Mouse (Mus musculus) CH12.LX (cell line): ENCODE data around the gene Npr1. TPM values are rescaled to one million over a fixed set of nuclear protein-coding genes. Genes with fewer than 3 reads are reported as not detected.

Experiments
- DNase-seq: peaks from one replicate; pipeline ENCODE4 v3.0.0-alpha.2; 2013; ENCODE audit errors: extremely low read depth
- H3K27ac ChIP-seq: 2 replicates; pipeline ENCODE4 v1.5.1; 2012; ENCODE audit warnings: low read depth, mild to moderate bottlenecking, control low read depth, moderate library complexity; ENCODE audit not compliant: insufficient read depth
- H3K27me3 ChIP-seq: replicated peaks from 2 replicates; pipeline ENCODE3; 2012; ENCODE audit warnings: inconsistent platforms
- H3K36me3 ChIP-seq, 2 experiments: replicated peaks in 1 of 2; 2 replicates each; pipeline versions ENCODE3 to v1.6.1; 2012; ENCODE audit warnings: inconsistent platforms in 1 of 2, low read length in 1 of 2, mild to moderate bottlenecking in 1 of 2, mixed read lengths in 1 of 2, moderate library complexity in 1 of 2; ENCODE audit not compliant: control insufficient read depth in 1 of 2, insufficient read depth in 1 of 2
- H3K4me1 ChIP-seq, 2 experiments: 2 replicates each; pipeline ENCODE4 v1.6.1; 2012; ENCODE audit warnings: inconsistent platforms in 1 of 2, moderate library complexity in 1 of 2; ENCODE audit not compliant: insufficient read depth in 2 of 2, control insufficient read depth in 1 of 2
- H3K4me2 ChIP-seq: 2 replicates; pipeline ENCODE4 v1.6.1; 2012; ENCODE audit warnings: low read depth, mild to moderate bottlenecking, control low read depth; ENCODE audit not compliant: poor library complexity, insufficient read depth, severe bottlenecking
- H3K4me3 ChIP-seq, 3 experiments: fragments of 150-350 bp in 1 of 3; sonication (generic) in 1 of 3; replicated peaks in 1 of 3; 2 replicates each; pipeline versions ENCODE3 to v1.5.1; 2011 to 2012; ENCODE audit warnings: low read depth in 2 of 3, low read length in 2 of 3, mild to moderate bottlenecking in 2 of 3, moderate library complexity in 2 of 3, control low read depth in 1 of 3, improper control_type of control experiment in 1 of 3, inconsistent platforms in 1 of 3, mixed read lengths in 1 of 3; ENCODE audit not compliant: poor library complexity in 1 of 3
- H3K79me2 ChIP-seq: replicated peaks from 2 replicates; pipeline ENCODE4 v1.6.1; 2012; ENCODE audit warnings: mild to moderate bottlenecking, moderate library complexity; ENCODE audit not compliant: control insufficient read depth, poor library complexity, insufficient read depth, severe bottlenecking; ENCODE audit errors: extremely low read depth
- H3K9ac ChIP-seq: 2 replicates; pipeline ENCODE4 v1.6.1; 2012; ENCODE audit warnings: low read depth, mild to moderate bottlenecking, control low read depth, moderate library complexity; ENCODE audit not compliant: insufficient read depth
- H3K9me3 ChIP-seq: replicated peaks from 2 replicates; pipeline ENCODE3; 2012; ENCODE audit warnings: low read length, inconsistent platforms, mixed read lengths
- BHLHE40 ChIP-seq: IDR thresholded peaks from 2 replicates; pipeline ENCODE4 v1.6.1; 2011; ENCODE audit warnings: mild to moderate bottlenecking, low read depth, low read length, improper control_type of control experiment
- CTCF ChIP-seq, 2 experiments: IDR thresholded peaks in 1 of 2; conservative IDR thresholded peaks in 1 of 2; 2 replicates each; pipeline ENCODE4 v1.5.1; 2011 to 2012; ENCODE audit warnings: low read depth in 2 of 2, low read length in 2 of 2, improper control_type of control experiment in 1 of 2, inconsistent platforms in 1 of 2, mild to moderate bottlenecking in 1 of 2, moderate library complexity in 1 of 2
- E2F4 ChIP-seq: IDR thresholded peaks from 2 replicates; pipeline ENCODE4 v1.6.1; 2011; ENCODE audit warnings: low read depth, low read length, improper control_type of control experiment; ENCODE audit not compliant: insufficient replicate concordance
- ELF1 ChIP-seq: IDR thresholded peaks from 2 replicates; pipeline ENCODE4 v1.6.1; 2014; ENCODE audit warnings: low read depth, mild to moderate bottlenecking, inconsistent platforms, low read length, improper control_type of control experiment
- EP300 ChIP-seq: IDR thresholded peaks from 2 replicates; pipeline ENCODE4 v1.6.1; 2011; ENCODE audit warnings: low read length, improper control_type of control experiment
- IRF4 ChIP-seq: IDR thresholded peaks from 2 replicates; pipeline ENCODE4 v1.6.1; 2014; ENCODE audit warnings: low read depth, mild to moderate bottlenecking, inconsistent platforms, low read length, improper control_type of control experiment
- JUN ChIP-seq: IDR thresholded peaks from 2 replicates; pipeline ENCODE4 v1.6.1; 2011; ENCODE audit warnings: low read depth, mild to moderate bottlenecking, low read length, improper control_type of control experiment, moderate library complexity; ENCODE audit not compliant: insufficient read depth
- JUND ChIP-seq: conservative IDR thresholded peaks from 2 replicates; pipeline ENCODE4 v1.6.1; 2011; ENCODE audit warnings: low read depth, low read length, improper control_type of control experiment
- KAT2A ChIP-seq: IDR thresholded peaks from 2 replicates; pipeline ENCODE4 v1.6.1; 2012; ENCODE audit warnings: low read length, improper control_type of control experiment, inconsistent platforms; ENCODE audit not compliant: insufficient replicate concordance
- MAZ ChIP-seq: IDR thresholded peaks from 2 replicates; pipeline ENCODE4 v1.6.1; 2012; ENCODE audit warnings: low read depth, mild to moderate bottlenecking, inconsistent platforms, low read length, improper control_type of control experiment, moderate library complexity
- MYC ChIP-seq: IDR thresholded peaks from 2 replicates; pipeline ENCODE4 v1.6.1; 2011; ENCODE audit warnings: low read depth, mild to moderate bottlenecking, improper control_type of control experiment, low read length
- NELFE ChIP-seq: IDR thresholded peaks from 2 replicates; pipeline ENCODE4 v1.6.1; 2011; ENCODE audit warnings: low read depth, low read length, improper control_type of control experiment
- PAX5 ChIP-seq: IDR thresholded peaks from 2 replicates; pipeline ENCODE4 v1.6.1; 2012; ENCODE audit warnings: low read length, inconsistent platforms, mixed read lengths
- POLR2A ChIP-seq: IDR thresholded peaks from 2 replicates; pipeline ENCODE4 v1.6.1; 2011; ENCODE audit warnings: low read depth, mild to moderate bottlenecking, improper control_type of control experiment, low read length
- POLR2AphosphoS2 ChIP-seq: IDR thresholded peaks from 2 replicates; pipeline ENCODE4 v1.6.1; 2011; ENCODE audit warnings: low read depth, low read length, improper control_type of control experiment
- RAD21 ChIP-seq: IDR thresholded peaks from 2 replicates; pipeline ENCODE4 v1.6.1; 2011; ENCODE audit warnings: low read depth, mild to moderate bottlenecking, low read length, improper control_type of control experiment, moderate library complexity
- RCOR1 ChIP-seq: conservative IDR thresholded peaks from 2 replicates; pipeline ENCODE4 v1.6.1; 2012; ENCODE audit warnings: low read depth, mild to moderate bottlenecking, inconsistent platforms, low read length, improper control_type of control experiment
- SMC3 ChIP-seq: IDR thresholded peaks from 2 replicates; pipeline ENCODE4 v1.6.1; 2011; ENCODE audit warnings: low read depth, low read length, improper control_type of control experiment
- UBTF ChIP-seq: IDR thresholded peaks from 2 replicates; pipeline ENCODE4 v1.6.1; 2012; ENCODE audit warnings: low read depth, mild to moderate bottlenecking, inconsistent platforms, low read length, improper control_type of control experiment, moderate library complexity
- ZKSCAN1 ChIP-seq: IDR thresholded peaks from 2 replicates; pipeline ENCODE4 v1.6.1; 2012; ENCODE audit warnings: low read depth, inconsistent platforms, low read length, improper control_type of control experiment, borderline replicate concordance
- ZMIZ1 ChIP-seq: IDR thresholded peaks from 2 replicates; pipeline ENCODE4 v1.6.1; 2012; ENCODE audit warnings: low read depth, mild to moderate bottlenecking, inconsistent platforms, low read length, improper control_type of control experiment
- dilution Hi-C: fragments of 300-500 bp; cut with MboI; formaldehyde crosslinking; loops from 2 replicates; pipeline ENCODE4 v1.14.3; 2020; ENCODE audit warnings: low sequenced_read_pairs; ENCODE audit not compliant: extremely low pct_unique_long_range_greater_than_20kb, extremely low pct_ligation_motif_present
- in situ Hi-C: fragments of 300-500 bp; cut with MboI; formaldehyde crosslinking; loops from 3 replicates; pipeline ENCODE4 v1.14.3; 2019; ENCODE audit warnings: low sequenced_read_pairs, low pct_ligation_motif_present, low pct_unique_long_range_greater_than_20kb, mixed read lengths
- polyA plus RNA-seq: library from polyadenylated mRNA; unstranded; fragments of >175 nt; gene quantifications from 2 replicates; pipeline ENCODE4 v1.2.1, GENCODE M21; 2012; ENCODE audit warnings: low read depth; ENCODE audit not compliant: insufficient read length
- total RNA-seq, 2 experiments: library from RNA; depleted of rRNA; stranded (reverse); fragments of 300-350 nt in 1 of 2; fragments of >200 nt in 1 of 2; gene quantifications; 2 replicates each; pipeline ENCODE4 v1.2.3; 2012 to 2014

Gene Npr1
- total and polyA plus RNA-seq, 3 experiments, result 0.13 TPM; not detected in 2

GRCm38 (mm10) chr3:90465081-90465685 lies 483 bp downstream of the Npr1 start:
- Histone ChIP-seq H3K27me3 (peaks cover 25% of the 10 kb centered on the region), H3K9me3 (peaks cover 11% of the 10 kb centered on the region), H3K79me2 (no peaks in the 10 kb centered on the region), H3K4me1 (peaks cover 4 to 7% of the 10 kb centered on the region in 2 experiments; a peak in 2 of 4 replicates), H3K4me2 (peak overlapping the region; percentile 98; the same call in 1 of the 2 replicates), H3K9ac (no peak overlapping the region), H3K4me3 (peak overlapping the region in 1 of 3 experiments; percentile 8), H3K27ac (no peak overlapping the region; the same call in 1 of the 2 replicates), H3K36me3 (no peaks in the 10 kb centered on the region)
- dilution Hi-C loops (no loop called here), in situ Hi-C loops (loop anchor here (5.0 kb wide), 1 partner anchor 48 kb away; no protein-coding TSS in a partner anchor)
- no peak for DNase-seq
- TF ChIP-seq POLR2AphosphoS2, result no peak
- TF ChIP-seq MYC, result no peak
- TF ChIP-seq IRF4, result no peak
- no peak for TF ChIP-seq UBTF
- TF ChIP-seq JUN, result no peak
- no peak for TF ChIP-seq RAD21
- TF ChIP-seq E2F4, result no peak
- TF ChIP-seq JUND, result no peak
- TF ChIP-seq POLR2A, result no peak

- no peak overlapping the region for H3K27ac ChIP-seq
- no peak overlapping the region for H3K4me3 ChIP-seq
- dilution Hi-C loops, result no loop called here
- H3K9ac ChIP-seq, result no peak overlapping the region
- TF ChIP-seq ZKSCAN1, result no peak
- no peak for TF ChIP-seq CTCF (conservative IDR thresholded peaks at IDR 0.05 in 1 of 2, IDR thresholded peaks at IDR 0.05 in 1 of 2; ENCODE audit: low read depth in 2 of 2, low read length in 2 of 2)
- TF ChIP-seq PAX5, result no peak
- TF ChIP-seq EP300, result no peak
- no peak for TF ChIP-seq IRF4
- no peak for TF ChIP-seq SMC3
- TF ChIP-seq NELFE, result no peak
- TF ChIP-seq KAT2A, result no peak
- TF ChIP-seq ZMIZ1, result no peak
- no peak for TF ChIP-seq E2F4
- TF ChIP-seq JUND, result no peak
- TF ChIP-seq BHLHE40, result no peak
- no peak for TF ChIP-seq RCOR1
- TF ChIP-seq ELF1, result no peak
- no peak for TF ChIP-seq RAD21
- TF ChIP-seq UBTF, result no peak
- no peak for TF ChIP-seq MYC
- no peak for TF ChIP-seq POLR2A
- TF ChIP-seq MAZ, result no peak
- no peak for DNase-seq
- peaks cover 11% of the 10 kb centered on the region for H3K9me3 ChIP-seq
- no peaks in the 10 kb centered on the region for H3K36me3 ChIP-seq
- no peak overlapping the region for H3K4me2 ChIP-seq
- H3K27me3 ChIP-seq, result peaks cover 25% of the 10 kb centered on the region
- peaks cover 4 to 7% of the 10 kb centered on the region in 2 experiments; a peak in 2 of 4 replicates for H3K4me1 ChIP-seq
- in situ Hi-C loops, result loop anchor here (5.0 kb wide), 1 partner anchor 47 kb away; no protein-coding TSS in a partner anchor
- H3K79me2 ChIP-seq, result no peaks in the 10 kb centered on the region
These were observed 1.1 kb downstream of the Npr1 start for GRCm38 (mm10) chr3:90464552-90465080.
